Mouse (Mus musculus) retina, adult 2 months (tissue): ENCODE results near the gene Greb1.

ENCODE experiments used
- DNase-seq: peaks from one replicate; pipeline ENCODE4 v3.0.0-alpha.2; 2012; ENCODE audit warnings: low read depth, low spot score

The Greb1 gene

DNA sequence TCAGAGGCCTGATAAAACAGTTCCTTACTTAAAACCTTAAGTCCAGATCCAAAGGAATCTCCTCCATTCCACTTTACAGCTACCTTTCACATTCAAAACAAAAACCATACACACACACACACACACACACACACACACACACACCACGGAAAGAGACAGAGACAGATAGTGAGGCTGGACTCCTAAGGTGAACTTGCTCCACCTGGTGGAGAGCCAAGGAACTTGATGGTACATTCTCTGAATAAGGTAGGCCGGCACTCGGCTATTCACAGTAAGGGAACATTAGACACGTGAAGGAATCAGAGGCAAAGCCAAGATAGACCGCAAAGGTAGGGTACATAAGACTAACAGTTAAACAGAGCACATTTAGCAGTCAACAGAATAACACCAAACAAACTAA, 4.8 kb upstream of the Greb1 start:
- DNase-seq: no peak

DNA sequence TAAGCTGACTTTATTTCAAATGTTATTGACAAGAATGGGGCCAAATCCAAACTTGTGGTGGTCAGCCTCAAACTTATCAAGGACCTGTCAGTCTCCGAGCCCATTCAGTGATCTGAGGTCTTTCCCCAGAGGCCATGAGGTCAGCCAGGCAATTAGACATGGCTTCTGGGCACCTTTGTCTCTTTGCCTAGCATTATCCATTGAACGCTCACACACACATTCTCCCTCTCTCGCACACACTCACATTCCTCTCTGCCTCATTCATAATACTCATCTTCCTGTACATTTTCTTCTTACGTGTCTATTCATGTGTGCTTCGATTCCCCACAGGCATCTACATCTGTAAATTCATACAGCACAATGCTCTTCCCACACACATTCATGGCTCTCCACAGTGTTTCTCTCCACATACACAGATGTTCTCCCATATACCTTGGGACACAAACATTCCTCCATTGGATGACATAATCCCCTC, 3.3 kb upstream of the Greb1 start:
- DNase-seq: no peak

DNA sequence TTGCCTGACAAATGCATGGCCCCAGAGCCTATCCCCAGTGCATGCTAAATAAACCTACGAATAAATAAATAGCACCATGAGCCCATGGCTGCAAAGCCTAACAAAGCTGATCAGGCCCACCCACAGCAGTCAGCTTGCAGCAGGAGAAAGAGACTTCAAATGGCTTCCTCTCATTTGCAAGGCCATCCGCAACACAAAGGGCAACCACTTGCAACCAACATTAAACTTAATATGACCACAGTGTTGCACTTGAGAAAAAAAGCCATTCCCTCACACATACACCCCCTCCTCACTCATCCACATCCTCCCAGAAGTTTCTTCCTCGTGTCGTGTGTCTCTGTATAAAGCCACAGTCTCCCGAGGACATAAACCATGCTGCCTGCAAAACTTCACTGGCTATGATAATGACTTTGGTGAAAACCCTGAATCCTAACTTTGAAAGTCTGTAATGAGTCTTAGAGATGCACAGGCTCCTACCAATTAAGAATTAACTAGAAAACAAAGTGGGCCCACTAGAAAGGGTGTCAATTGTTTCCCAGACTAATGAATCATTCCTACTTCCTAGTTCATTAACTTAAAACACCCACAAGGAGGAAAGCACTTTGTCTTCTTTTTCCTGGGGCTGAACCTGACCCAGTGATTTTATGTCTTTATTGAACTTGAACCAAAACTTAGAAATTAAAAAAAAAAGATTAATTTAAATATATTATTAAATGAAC, 2.7 kb upstream of the Greb1 start:
- no peak for DNase-seq

DNA sequence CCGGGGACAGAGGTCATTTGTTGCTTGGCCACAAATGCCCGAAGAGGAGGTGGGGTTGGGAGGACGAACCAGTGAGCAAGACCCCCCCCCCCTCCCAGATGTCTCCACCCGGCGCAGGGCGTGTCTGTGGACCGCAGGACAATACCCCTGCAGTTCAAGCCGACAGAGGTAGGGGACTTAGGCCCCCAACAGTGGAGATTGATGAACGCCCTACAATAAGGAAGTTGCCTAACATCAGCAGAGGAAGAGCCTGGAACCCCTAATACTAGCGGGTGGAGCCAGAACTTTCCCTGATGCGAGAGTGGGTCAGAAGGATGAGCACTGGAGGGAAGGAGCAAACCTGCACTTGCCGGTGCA, 251 bp upstream of the Greb1 start:
- DNase-seq: no peak

DNA sequence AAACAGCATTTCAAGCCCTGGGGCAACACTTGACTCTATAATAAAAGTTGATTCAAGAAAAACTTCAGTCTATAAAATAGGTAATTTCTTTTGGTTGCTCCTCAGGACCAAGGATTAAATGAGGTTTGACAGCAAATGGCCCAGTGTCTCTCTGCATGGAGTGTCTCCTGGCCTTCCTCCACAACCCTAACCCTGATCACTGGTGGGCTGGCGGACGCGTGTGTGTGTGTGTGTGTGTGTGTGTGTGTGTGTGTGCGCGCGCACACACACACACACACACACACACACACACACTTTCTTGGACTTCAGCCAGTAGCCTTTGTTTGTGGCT, 793 bp downstream of the Greb1 start:
- no peak for DNase-seq

DNA sequence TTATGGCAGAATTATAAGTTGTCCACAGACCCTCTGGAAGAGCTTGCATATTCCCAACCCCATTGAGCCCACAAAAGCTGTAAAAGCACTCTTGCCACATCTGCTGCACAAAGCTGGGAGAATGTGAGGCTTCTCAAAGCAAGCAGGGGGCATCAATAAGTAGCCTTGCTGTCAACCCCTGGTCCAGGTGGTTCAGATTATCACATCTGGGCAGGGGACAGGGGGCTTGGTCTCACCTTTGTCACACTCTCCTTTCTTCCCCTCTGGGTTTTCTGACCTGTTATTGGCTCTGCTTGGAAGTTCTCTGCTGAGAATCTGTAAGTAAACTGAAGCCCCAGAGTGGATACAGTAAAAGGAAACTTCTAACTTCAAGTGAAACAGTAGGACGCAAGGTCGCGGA, 1.8 kb downstream of the Greb1 start:
- no peak for DNase-seq

DNA sequence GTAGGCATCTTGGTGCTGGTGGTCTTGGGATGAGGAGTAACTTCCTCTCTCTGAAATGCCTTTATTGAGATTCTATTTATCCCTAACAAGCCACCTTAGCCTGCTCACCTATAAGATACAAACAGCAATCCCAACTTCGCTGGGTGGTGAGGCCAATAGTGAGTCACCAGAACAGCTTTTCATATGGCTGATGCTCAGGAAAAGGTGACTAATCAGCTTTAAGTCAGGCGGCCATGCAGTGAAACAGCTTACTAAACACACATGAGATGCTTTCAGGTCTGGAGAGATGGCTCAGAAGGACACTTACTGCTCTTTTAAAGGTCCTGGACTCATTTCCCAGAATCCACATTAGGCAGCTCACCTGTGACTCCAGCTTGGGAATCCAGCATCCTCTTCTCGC, 4.9 kb downstream of the Greb1 start:
- no peak for DNase-seq

DNA sequence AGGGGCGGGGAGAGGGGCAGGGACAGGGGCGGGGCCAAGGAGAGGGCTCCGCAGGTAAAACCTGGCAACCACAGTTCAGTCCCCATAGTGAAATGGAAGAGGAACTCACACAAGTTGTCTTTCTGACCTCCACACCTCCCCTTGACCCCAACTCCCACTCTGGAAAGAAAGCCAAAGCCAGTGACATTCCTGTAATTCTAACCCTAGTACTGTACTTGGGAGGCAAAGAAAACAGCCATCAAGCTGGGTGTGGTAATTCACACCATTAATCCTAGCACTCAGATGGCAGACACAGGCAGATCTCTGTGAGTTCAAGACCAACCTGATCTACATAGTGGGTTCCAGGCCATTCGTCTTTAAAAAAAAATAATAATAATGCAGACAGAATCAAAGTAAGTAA, 7.3 kb downstream of the Greb1 start:
- DNase-seq: no peak

DNA sequence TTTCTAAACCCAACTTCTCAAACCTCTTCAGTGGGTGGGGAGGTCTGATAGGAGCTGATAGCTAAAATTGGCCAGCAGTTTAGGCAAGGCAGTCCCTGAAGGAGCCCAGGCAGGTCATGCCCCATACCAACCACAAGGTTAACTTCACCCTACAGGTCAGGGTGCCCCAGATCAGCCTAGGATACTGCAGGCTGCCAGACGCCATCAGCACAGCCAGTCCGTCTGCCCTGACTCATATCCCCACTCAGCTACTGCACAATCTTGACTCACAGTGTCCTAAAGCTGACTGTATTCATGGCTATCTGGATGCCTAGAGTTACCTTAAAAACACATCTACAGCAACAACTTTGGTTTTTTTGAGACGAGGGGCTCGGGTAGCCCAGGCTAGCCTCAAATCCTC, 10.2 kb downstream of the Greb1 start:
- no peak for DNase-seq

DNA sequence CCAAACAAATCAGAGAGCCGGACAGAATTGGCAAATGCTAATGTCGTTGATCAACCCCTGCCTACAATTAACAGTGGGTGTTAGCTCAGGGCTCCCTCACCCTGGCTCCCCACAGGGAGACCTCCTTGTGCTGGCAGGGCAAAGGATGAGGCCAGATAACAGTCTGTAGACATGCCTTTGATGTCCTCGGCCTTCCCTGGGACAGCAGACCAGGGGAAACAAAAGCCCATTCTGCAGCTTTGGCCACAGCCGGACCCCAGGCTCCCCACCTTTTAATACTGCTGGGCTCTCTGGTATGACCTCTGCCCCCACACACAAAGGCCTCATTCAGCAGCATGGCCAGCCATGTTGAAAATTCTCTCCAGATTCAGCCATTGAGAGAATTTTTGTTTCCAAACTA, 10.9 kb downstream of the Greb1 start:
- DNase-seq: no peak

DNA sequence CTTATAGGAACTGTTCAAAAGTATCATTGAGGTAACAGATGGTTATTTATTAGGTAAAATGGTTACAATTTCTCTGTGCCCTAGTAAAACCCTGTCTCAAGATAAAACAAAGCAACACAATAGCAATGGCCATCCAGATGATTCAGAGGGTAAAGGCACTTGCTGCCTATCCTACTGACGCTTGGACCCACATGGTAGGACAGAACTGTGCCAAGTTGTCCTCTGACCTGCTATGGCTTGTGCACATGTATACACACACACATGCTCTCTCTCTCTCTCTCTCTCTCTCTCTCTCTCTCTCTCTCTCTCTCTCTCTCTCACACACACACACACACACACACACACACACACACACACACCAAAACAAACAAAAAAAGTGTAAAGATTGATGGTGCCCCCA, 11.5 kb downstream of the Greb1 start:
- DNase-seq: no peak

DNA sequence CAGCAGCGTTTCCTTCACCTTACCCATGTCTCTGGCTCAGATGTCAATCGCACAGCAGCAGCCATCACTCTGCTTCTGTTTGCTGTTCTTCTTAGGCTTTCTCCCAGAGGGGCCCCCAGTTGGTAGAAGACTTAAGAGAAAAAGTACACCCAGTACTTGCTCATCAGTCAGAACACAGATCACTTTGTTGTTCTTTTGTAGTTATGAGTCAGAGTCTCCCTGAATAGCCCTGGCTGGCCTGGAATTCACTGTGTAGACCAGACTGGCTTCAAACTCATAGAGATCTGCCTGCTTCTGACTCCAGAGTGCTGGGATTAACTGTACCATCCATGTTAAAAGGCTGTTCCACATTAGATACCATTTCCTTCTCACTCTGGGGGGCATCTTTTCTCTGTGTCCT, 12.1 kb downstream of the Greb1 start:
- no peak for DNase-seq

DNA sequence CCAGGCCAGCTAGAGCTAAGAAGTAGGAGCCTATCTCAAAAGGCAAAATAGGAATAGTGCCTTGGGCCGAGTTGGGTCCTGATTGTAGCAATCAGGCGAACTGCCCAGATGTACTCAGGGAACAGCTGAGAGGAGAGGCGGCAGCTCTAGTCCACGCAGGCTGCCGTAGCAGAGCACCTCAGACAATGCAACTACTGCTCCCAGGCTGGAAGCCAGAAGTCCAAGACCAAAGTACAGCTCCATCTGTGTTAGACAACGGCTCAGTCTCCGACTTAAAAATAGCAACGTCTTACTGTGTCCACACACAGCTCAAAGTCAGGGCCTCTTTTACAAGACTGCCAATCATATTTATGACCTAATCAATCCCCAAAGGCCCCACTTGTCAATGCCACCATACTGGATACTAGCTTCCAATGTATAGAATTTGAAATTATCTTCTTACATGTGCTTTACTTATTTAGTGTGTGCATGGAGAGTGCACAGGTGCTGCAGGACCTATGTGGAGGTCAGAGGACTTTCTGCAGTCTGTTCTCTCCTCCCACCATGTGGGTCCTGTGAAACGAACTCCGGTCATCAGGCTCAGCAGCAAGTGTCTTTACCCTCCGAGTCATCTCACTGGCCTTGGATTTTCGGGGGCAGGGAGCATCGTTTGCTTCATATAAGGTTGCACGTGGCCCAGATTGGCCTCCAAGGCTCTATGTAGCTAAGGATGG, 19.5 kb downstream of the Greb1 start:
- DNase-seq: no peak

DNA sequence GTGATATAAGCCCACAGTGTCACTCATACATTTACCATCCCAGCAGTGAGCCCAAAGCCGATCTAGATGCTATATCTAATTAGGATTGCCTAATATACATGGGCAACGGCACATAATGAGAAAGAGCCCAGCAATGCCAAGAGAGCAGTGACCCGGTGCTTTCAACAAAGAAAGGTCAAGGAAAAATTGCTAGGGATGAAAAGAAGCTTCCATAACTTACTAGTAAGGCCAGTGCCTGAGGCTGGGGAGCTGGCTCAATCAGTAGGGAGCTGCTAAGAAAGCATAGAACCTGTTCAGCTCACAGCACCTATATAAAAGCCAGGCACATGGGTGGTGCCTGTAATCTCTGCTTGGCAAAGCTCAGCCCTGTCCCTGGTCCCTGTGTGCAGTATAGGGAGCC, 20.4 kb downstream of the Greb1 start:
- no peak for DNase-seq

DNA sequence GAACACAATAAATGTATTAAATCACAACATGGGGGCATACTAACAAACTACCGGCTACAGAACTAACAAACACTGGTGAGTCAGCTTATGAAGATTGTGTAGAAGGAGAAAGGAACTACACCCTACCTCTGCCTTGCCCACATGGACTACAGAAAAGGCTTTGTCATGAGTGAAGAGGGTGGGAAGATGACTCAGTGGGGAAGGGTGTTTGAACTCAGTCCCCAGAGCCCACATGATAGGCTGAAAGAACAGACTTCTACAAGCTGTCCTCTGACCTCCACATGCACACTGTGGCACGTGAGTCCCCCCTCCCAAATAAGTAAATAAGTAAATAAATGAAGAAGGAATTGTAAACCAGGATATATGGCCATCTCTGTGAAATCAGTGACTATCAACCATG, 21.5 kb downstream of the Greb1 start:
- DNase-seq: no peak

DNA sequence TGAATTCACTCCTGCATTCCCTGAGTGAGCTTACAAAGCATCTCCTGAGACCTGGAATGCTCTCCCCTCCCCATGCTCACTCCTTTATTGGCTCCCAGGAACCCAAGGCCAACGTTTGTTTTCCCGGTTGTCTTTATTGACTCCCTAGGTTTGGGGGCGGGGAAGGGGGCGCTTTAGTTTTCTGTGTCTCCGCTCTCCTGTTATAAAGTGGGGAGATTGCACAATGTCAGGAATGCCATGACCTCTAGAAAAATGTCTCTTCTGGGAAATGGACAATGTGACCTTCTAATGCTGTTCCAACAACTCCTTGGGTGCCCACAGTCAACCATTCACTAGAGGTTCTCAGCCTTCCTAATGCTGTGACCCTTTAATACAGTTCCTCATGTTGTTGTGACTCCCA, 22.2 kb downstream of the Greb1 start:
- no peak for DNase-seq

DNA sequence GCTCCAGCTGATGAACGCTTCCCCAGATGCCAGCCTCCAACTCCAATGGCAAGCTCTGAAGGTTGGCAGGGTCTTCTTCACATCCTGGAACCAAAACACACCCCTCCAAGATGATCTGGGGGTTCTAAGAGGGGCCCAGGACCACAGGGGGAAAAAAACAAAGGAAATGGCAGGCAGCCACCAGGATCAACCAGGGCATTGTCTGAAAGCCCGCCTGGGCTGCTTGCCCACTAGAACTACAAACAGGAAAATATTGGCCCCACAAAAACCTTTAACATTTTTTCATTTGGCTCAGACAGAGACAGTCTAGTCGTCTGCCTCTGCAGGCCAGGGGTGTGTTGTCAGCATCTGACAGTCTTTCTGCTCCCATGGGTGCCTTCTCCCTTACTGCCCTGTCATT, 25.3 kb downstream of the Greb1 start:
- DNase-seq: no peak

DNA sequence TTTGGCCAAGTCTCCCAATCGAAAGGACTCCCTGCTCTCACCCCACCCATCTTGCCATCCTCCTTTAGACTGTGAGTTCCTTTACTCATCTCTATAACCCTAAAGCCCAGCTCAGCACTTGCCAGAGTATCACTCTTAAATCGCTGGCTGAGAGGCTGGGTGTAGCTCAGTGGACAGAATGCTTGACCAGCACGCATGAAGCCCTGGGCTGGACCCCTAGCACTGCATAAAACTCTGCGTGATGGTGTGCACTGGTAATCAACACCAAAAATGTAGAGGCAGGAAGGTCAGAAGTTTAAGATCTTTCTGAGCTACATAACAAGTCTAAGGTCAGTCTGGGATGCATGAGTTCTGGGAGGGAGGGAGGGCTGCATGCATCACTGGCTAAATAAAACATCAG, 26.1 kb downstream of the Greb1 start:
- no peak for DNase-seq

DNA sequence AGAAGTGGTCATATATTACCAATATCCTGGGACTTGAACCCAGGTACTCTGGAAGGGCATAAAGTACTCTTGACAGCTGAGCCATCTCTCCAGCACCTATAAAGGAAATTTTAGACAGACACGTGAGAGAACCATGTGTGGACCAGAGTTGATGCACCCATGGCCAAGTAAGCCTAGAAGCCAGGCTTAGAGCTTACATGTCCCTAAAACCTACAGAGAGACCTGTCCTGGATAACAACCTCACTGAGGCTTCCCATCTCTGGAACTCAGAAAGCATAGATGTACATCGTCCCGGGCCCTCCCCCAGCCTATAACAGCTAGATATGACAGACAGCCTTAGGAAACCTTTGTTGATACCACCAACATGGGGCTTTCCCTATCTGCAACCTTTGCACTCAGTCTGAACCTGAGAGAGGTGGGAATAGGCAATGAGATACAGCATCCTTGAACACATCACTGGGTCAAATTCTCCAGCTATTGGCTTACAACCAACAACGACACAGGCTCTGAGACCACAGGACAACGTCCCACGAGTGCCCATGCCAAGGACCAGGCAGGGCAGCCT, 31.0 kb downstream of the Greb1 start:
- no peak for DNase-seq

DNA sequence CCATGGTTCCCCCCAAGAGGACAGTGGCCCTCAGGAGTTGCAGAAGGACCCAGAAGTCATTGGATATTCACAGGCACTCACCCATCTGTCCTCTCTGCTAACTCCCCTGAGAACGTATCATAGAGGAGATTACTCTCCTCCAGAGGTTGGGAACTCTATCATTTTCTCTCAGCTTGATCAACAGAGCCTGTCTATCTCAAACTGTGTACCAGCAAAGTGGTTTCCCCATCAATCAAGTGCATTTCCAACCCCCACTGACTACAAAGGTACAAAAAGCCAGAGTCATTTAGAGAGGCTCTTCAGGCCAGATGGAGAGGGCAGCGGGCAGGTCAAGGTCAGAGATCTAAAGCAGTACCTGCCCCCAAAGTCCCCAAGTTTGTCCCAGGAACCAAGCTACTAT, 32.0 kb downstream of the Greb1 start:
- no peak for DNase-seq

DNA sequence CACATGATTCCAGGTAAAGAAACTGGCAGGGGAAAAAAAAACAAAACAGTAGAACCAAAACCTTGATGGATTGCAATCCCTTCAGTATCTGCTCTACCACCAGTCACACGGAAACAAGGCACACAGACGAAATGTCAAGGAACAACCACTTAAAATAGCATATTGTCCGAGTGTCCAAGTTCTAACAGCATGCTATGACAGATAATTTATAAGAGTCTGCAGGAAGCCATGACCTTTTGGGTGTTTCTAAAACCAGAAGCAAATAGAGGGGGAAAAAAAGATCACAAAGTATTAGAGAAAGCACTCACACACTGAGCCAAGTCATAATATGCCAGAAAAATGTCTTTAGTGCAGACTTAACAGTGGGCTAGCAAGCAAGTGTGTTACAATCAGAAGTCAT, 32.4 kb downstream of the Greb1 start:
- no peak for DNase-seq

DNA sequence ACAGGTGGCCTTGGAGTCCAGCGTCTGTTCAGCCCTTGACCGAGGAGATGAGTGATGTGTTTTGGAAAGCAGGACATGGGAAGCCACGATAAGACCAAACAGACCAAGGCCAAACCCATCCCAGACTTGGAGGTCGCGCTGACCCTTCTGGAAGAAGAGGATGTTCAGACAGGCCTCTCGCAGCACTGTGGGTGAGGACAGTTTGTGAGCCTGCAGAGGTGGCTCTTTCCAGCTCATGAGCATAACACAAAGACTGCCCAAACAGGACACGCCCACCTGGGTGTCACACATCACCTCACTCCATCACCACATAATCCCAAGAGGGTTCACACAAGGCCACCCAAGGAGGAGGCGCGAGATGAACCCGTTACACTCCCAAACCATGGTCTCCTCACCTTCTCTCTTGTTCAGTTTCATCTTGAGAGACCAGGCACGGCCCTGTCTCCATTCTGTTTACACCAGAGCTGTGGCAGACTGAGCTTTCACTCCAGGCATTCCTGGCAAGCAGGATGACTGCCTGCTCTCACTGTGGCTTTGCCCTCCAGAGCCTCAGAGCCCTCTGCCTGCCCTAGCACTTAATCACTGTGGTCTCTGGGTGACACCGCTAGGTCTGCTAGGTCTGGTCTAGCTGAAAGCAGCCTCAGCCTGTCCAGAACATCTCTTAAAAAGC, 35.8 kb downstream of the Greb1 start:
- no peak for DNase-seq
